Mouse (Mus musculus): ENCODE results near the gene Caln1. TPM values are rescaled to one million over a fixed set of nuclear protein-coding genes. Genes with fewer than 3 reads are reported as not detected.

Gene Caln1
- polyA plus RNA-seq, 1 experiment from 2014 or later, result not detected

DNA sequence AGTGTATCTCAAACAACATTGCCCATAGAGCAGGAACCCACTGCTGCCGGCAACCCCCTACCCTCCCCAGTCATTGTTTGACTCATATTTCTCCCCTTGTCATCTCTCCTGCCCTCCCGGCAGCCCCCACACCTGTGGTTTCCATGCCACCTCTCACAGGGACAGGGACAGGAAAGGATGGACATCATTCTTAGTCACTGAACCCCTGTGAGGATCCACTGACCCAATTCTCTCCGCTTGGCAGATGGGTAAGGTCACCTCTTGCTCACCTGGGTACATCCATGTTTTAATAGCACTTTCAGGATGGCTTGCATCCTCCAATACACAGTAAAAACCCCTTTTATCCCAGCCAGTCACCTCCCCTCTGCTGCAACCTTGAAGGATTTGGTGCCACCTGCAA is 405.7 kb downstream of the Caln1 start:
- Histone ChIP-seq H3K9me3 (ENCODE audit: control insufficient read depth, low read length) (no peaks in the 10 kb centered on the region), H3K4me1 (replicated peaks; ENCODE audit: control insufficient read depth, insufficient read depth, low read length) (no peaks in the 10 kb centered on the region), H3K4me2 (ENCODE audit: low read depth, low read length) (no peak overlapping the region), H3K9ac (ENCODE audit: low read length) (no peak overlapping the region), H3K36me3 (ENCODE audit: control insufficient read depth, insufficient read depth, low read length) (no peaks in the 10 kb centered on the region), H3K4me3 (ENCODE audit: low read length) (no peak overlapping the region), H3K27ac (ENCODE audit: low read length) (no peak overlapping the region), H3K27me3 (ENCODE audit: control insufficient read depth, insufficient read depth, low read depth, low read length) (no peaks in the 10 kb centered on the region)
- no peak for ATAC-seq (ENCODE audit: low read depth)
- WGBS, result 79% methylated on average over 3 of the region's 3 CpGs

DNA sequence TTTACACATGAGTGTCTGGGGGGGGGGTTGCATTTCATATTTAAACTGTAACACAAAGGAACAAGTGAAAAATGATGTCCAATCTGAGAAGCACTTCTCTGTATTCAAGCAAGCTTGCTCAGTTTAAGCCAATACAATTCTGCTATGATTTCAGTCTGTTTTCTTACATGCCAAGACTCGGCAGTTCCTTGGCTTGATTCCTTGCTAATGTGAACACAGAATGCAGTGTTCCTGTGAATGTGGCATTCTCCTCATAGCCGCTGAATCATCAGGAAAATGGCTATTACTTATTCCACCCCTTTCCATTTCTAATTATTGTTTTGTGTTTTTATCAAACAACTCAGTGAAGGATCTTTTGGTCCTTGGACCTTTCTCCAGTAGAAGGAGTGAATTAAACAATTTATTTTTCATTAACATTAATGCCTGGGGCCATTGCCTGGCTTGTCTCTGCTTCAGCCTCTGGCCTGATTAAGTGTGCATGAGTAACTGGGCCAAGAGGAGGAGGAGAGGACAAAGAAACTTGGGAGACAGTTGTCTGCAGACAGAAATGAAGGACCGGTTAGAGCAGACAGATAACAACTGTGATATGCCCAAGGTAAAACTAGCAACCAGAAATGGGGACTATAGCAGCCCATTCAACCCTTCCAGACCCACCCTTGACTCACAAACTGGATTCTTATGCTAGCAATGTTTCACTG is 423.6 kb downstream of the Caln1 start:
- no peak overlapping the region for H3K4me3 ChIP-seq (ENCODE audit: low read length)
- no peak for ATAC-seq (ENCODE audit: low read depth)
- no peaks in the 10 kb centered on the region for H3K9me3 ChIP-seq (ENCODE audit: control insufficient read depth, low read length)
- no peaks in the 10 kb centered on the region for H3K36me3 ChIP-seq (ENCODE audit: control insufficient read depth, insufficient read depth, low read length)
- no peak overlapping the region for H3K9ac ChIP-seq (ENCODE audit: low read length)
- no peaks in the 10 kb centered on the region for H3K4me1 ChIP-seq (replicated peaks; ENCODE audit: control insufficient read depth, insufficient read depth, low read length)
- 71% methylated on average over 3 of the region's 3 CpGs for WGBS
- no peak overlapping the region for H3K27ac ChIP-seq (ENCODE audit: low read length)
- H3K4me2 ChIP-seq (ENCODE audit: low read depth, low read length), result no peak overlapping the region
- H3K27me3 ChIP-seq (ENCODE audit: control insufficient read depth, insufficient read depth, low read depth, low read length), result no peaks in the 10 kb centered on the region

DNA sequence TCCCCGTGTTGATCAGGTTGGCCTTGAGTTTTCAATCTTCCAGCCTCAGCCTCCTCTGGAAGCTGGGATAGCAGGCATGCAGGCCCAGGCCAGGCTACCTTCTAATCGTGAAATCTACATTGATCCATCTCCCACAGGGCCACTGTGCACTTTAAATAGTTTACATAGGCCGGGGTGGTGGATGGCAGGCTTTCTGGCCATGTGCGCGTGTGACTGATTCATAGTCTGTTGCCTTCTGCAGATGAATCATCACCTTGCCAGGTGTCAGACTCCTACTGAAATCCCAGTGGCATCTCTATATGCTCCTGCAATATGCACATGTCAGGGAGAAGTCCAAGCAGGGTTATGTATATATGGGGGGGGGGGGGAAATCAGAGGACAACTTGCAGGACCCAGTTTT is 428.5 kb downstream of the Caln1 start:
- H3K9me3 ChIP-seq (ENCODE audit: control insufficient read depth, low read length), result no peaks in the 10 kb centered on the region
- H3K27ac ChIP-seq (ENCODE audit: low read length), result no peak overlapping the region
- WGBS, result 77% methylated on average over 5 of the region's 5 CpGs
- H3K36me3 ChIP-seq (ENCODE audit: control insufficient read depth, insufficient read depth, low read length), result no peaks in the 10 kb centered on the region
- ATAC-seq (ENCODE audit: low read depth), result no peak
- no peak overlapping the region for H3K4me3 ChIP-seq (ENCODE audit: low read length)
- H3K27me3 ChIP-seq (ENCODE audit: control insufficient read depth, insufficient read depth, low read depth, low read length), result no peaks in the 10 kb centered on the region
- H3K4me2 ChIP-seq (ENCODE audit: low read depth, low read length), result no peak overlapping the region
- H3K9ac ChIP-seq (ENCODE audit: low read length), result no peak overlapping the region
- no peaks in the 10 kb centered on the region for H3K4me1 ChIP-seq (replicated peaks; ENCODE audit: control insufficient read depth, insufficient read depth, low read length)

DNA sequence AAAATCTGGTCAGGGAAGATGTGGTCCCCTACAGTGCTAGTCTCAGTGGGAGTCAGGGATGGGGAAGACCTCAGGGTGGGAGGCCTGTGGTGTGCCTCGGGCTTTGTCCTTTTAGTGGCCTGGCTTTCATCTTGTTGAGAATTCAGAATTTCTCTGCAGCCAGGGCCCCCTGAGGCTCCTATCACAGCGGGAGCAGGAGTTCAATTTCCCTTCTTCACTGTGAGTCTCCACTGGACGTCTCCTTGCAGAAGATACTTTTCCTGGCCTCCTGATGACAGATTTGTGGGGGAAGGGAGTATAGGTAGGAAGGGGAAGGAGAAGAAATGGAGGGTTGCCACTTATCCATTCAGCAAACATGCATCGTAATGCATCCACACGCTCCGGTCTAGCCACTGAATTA is 441.1 kb downstream of the Caln1 start:
- Histone ChIP-seq H3K4me1 (replicated peaks; ENCODE audit: control insufficient read depth, insufficient read depth, low read length) (no peaks in the 10 kb centered on the region), H3K36me3 (ENCODE audit: control insufficient read depth, insufficient read depth, low read length) (no peaks in the 10 kb centered on the region), H3K27me3 (ENCODE audit: control insufficient read depth, insufficient read depth, low read depth, low read length) (no peaks in the 10 kb centered on the region), H3K9ac (ENCODE audit: low read length) (no peak overlapping the region), H3K4me2 (ENCODE audit: low read depth, low read length) (no peak overlapping the region), H3K9me3 (ENCODE audit: control insufficient read depth, low read length) (peaks cover 3% of the 10 kb centered on the region; the same call in 1 of the 2 replicates), H3K27ac (ENCODE audit: low read length) (no peak overlapping the region), H3K4me3 (ENCODE audit: low read length) (no peak overlapping the region)
- 26% methylated on average over 6 of the region's 6 CpGs for WGBS
- ATAC-seq (ENCODE audit: low read depth), result no peak

DNA sequence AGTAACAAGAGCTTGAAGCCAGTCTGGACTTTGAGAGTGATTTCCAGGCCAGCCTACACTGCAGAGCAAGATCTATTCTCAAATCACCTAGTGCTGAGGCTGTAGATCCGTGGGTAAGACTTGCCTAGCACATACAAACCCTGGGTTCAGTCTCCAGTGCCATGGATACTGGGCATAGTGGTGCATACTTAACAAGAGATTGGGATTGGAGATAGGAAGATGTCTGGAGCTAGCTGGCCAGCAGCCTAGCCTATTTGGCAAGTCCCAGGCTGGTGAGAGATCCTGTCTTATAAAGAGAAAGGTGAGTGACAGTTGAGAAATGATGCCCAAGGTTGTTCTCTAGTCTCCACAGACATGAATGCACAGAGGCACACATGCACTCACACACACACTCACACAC is 441.6 kb downstream of the Caln1 start:
- no peak overlapping the region for H3K27ac ChIP-seq (ENCODE audit: low read length)
- no peaks in the 10 kb centered on the region for H3K4me1 ChIP-seq (replicated peaks; ENCODE audit: control insufficient read depth, insufficient read depth, low read length)
- no peak overlapping the region for H3K4me2 ChIP-seq (ENCODE audit: low read depth, low read length)
- no peak overlapping the region for H3K4me3 ChIP-seq (ENCODE audit: low read length)
- no peaks in the 10 kb centered on the region for H3K36me3 ChIP-seq (ENCODE audit: control insufficient read depth, insufficient read depth, low read length)
- WGBS, result 17% methylated on average over 1 of the region's 1 CpGs
- no peaks in the 10 kb centered on the region for H3K27me3 ChIP-seq (ENCODE audit: control insufficient read depth, insufficient read depth, low read depth, low read length)
- H3K9ac ChIP-seq (ENCODE audit: low read length), result no peak overlapping the region
- ATAC-seq (ENCODE audit: low read depth), result no peak
- H3K9me3 ChIP-seq (ENCODE audit: control insufficient read depth, low read length), result peaks cover 3% of the 10 kb centered on the region; the same call in 1 of the 2 replicates

- H3K4me1 ChIP-seq (replicated peaks; ENCODE audit: control insufficient read depth, insufficient read depth, low read length), result no peaks in the 10 kb centered on the region
- H3K27ac ChIP-seq (ENCODE audit: low read length), result no peak overlapping the region
- no peaks in the 10 kb centered on the region for H3K36me3 ChIP-seq (ENCODE audit: control insufficient read depth, insufficient read depth, low read length)
- H3K9me3 ChIP-seq (ENCODE audit: control insufficient read depth, low read length), result peaks cover 3% of the 10 kb centered on the region; the same call in 1 of the 2 replicates
- no peak overlapping the region for H3K4me2 ChIP-seq (ENCODE audit: low read depth, low read length)
- no peak overlapping the region for H3K9ac ChIP-seq (ENCODE audit: low read length)
- no peaks in the 10 kb centered on the region for H3K27me3 ChIP-seq (ENCODE audit: control insufficient read depth, insufficient read depth, low read depth, low read length)
- ATAC-seq (ENCODE audit: low read depth), result no peak
- WGBS, result 30% methylated on average over 3 of the region's 3 CpGs
- H3K4me3 ChIP-seq (ENCODE audit: low read length), result no peak overlapping the region
Measured at GRCm38 (mm10) chr5:130811266-130811665, 442.0 kb downstream of the Caln1 start.

GRCm38 (mm10) chr5:130811966-130812365 is 442.7 kb downstream of the Caln1 start:
- H3K27me3 ChIP-seq (ENCODE audit: control insufficient read depth, insufficient read depth, low read depth, low read length), result no peaks in the 10 kb centered on the region
- H3K9ac ChIP-seq (ENCODE audit: low read length), result no peak overlapping the region
- no peaks in the 10 kb centered on the region for H3K4me1 ChIP-seq (replicated peaks; ENCODE audit: control insufficient read depth, insufficient read depth, low read length)
- H3K36me3 ChIP-seq (ENCODE audit: control insufficient read depth, insufficient read depth, low read length), result no peaks in the 10 kb centered on the region
- no peak overlapping the region for H3K4me2 ChIP-seq (ENCODE audit: low read depth, low read length)
- no peak overlapping the region for H3K27ac ChIP-seq (ENCODE audit: low read length)
- WGBS, result 89% methylated on average over 3 of the region's 3 CpGs
- ATAC-seq (ENCODE audit: low read depth), result no peak
- peaks cover 3% of the 10 kb centered on the region; the same call in 1 of the 2 replicates for H3K9me3 ChIP-seq (ENCODE audit: control insufficient read depth, low read length)
- no peak overlapping the region for H3K4me3 ChIP-seq (ENCODE audit: low read length)

GRCm38 (mm10) chr5:130812556-130812955 is 443.3 kb downstream of the Caln1 start:
- Histone ChIP-seq H3K27ac (ENCODE audit: low read length) (no peak overlapping the region), H3K27me3 (ENCODE audit: control insufficient read depth, insufficient read depth, low read depth, low read length) (no peaks in the 10 kb centered on the region), H3K4me3 (ENCODE audit: low read length) (no peak overlapping the region), H3K9me3 (ENCODE audit: control insufficient read depth, low read length) (peaks cover 3% of the 10 kb centered on the region; the same call in 1 of the 2 replicates), H3K4me2 (ENCODE audit: low read depth, low read length) (no peak overlapping the region), H3K4me1 (replicated peaks; ENCODE audit: control insufficient read depth, insufficient read depth, low read length) (no peaks in the 10 kb centered on the region), H3K36me3 (ENCODE audit: control insufficient read depth, insufficient read depth, low read length) (no peaks in the 10 kb centered on the region), H3K9ac (ENCODE audit: low read length) (no peak overlapping the region)
- no peak for ATAC-seq (ENCODE audit: low read depth)
- 89% methylated on average over 8 of the region's 8 CpGs for WGBS

DNA sequence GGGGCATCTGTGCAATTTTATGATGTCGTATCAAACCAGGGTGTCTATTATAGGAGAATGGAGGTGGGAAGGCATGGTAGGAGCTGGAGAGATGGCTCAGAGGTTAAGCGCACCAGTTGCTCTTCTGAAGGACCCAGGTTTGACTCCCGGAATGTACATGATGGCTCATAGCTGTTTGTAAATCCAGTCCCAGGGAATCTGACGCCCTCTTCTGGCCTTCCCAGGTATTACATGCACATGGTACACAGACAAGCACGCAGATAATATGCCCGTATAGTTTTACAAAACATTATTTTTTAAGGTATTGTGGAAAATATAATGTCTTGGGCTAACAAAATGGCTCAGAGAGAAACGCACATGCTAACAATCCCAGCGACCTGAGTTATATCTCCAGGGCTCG is 443.8 kb downstream of the Caln1 start:
- H3K9me3 ChIP-seq (ENCODE audit: control insufficient read depth, low read length), result peaks cover 3% of the 10 kb centered on the region; the same call in 1 of the 2 replicates
- H3K4me1 ChIP-seq (replicated peaks; ENCODE audit: control insufficient read depth, insufficient read depth, low read length), result no peaks in the 10 kb centered on the region
- no peaks in the 10 kb centered on the region for H3K27me3 ChIP-seq (ENCODE audit: control insufficient read depth, insufficient read depth, low read depth, low read length)
- WGBS, result 84% methylated on average over 9 of the region's 9 CpGs
- no peak overlapping the region for H3K4me2 ChIP-seq (ENCODE audit: low read depth, low read length)
- H3K36me3 ChIP-seq (ENCODE audit: control insufficient read depth, insufficient read depth, low read length), result no peaks in the 10 kb centered on the region
- no peak overlapping the region for H3K27ac ChIP-seq (ENCODE audit: low read length)
- H3K4me3 ChIP-seq (ENCODE audit: low read length), result no peak overlapping the region
- no peak overlapping the region for H3K9ac ChIP-seq (ENCODE audit: low read length)
- ATAC-seq (ENCODE audit: low read depth), result no peak

Data from lung, embryonic 16.5 days (tissue).